Mouse (Mus musculus) neutrophil, adult 83 days (primary cell): ENCODE results near the gene Pofut1. TPM values are rescaled to one million over a fixed set of nuclear protein-coding genes. Genes with fewer than 3 reads are reported as not detected.

Experiments
- total RNA-seq, 2 experiments: library from RNA; stranded (reverse); gene quantifications; one replicate each; pipeline ENCODE4 v1.2.4; 2023

Gene Pofut1
- total RNA-seq = 10 to 100 TPM; 20.7 to 21.7 TPM

DNA sequence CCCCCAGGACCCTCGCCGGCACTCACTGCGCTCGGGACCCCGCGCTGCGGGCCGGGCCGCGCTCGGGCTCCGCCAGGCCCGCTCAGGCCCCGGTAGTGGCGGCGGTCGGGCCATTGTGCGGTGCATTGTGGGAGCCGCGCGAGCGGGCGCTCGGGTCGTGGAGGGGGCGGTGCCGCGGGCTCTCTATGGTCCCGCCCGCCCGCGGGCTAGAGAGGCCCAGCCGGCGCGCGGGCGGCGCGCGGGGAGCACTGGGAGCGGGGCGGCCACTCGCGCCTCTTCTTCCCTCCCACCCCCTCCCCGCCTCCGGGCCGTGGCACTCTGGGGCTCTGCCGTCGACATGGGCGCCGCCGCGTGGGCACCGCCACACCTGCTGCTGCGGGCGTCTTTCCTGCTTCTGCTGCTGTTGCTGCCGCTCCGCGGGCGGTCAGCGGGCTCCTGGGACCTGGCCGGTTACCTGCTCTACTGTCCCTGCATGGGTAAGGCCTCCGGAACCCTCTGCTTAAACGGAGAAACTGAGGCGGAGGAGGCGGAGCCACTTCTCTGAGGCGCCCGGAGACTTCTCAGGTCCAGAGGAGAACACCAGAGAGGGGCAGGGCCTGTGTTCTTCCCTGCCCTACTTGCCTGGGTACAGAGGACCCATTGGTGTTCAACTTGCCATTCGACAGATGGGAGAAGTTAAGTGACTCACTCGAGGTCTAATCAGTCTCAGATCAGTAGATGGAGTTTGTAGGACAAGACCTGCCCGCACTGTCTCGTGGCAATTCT, at the start of gene Pofut1, which contains the start of gene Plagl2:
TSS of gene Pofut1 (plus strand) at position 284 of the 765 bp plus-strand sequence.
TSS of gene Plagl2 (minus strand) at position 177 of the 765 bp plus-strand sequence.

DNA sequence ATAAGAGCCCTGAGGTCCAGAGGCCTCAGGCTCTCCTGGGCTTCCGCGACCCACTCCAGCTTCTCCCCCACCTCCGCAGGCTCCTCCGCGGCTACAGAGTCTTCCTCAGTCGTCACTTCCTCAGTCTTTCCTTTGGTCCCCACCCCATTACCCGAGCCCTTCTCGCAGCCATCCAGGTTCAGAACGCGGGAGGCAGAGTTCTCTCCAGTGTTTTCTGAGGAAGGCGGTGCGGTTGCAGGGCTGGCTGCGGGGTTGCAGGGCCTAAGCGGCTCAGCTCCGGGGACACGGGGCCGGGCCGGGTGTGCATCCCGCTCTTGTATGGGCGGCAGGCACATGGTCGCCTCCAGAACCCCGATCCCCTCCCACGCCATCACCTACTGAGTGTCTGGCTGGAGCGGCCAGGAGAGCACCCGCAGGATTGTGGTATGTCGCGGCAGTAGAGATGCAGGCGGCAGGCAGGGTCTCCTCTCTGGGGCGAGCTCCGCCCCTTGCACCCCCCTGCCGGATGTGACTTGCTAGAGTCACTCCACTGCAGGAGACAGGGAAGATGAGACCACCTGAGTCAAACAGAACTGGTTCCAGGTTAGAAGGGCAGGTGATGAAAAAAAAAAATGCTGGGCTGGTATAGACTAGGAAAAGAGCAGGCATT, 16.3 kb upstream of the Pofut1 start, which contains the start of gene Tspyl3:
TSS of gene Tspyl3 (minus strand) at position 496 of the 649 bp plus-strand sequence.

DNA sequence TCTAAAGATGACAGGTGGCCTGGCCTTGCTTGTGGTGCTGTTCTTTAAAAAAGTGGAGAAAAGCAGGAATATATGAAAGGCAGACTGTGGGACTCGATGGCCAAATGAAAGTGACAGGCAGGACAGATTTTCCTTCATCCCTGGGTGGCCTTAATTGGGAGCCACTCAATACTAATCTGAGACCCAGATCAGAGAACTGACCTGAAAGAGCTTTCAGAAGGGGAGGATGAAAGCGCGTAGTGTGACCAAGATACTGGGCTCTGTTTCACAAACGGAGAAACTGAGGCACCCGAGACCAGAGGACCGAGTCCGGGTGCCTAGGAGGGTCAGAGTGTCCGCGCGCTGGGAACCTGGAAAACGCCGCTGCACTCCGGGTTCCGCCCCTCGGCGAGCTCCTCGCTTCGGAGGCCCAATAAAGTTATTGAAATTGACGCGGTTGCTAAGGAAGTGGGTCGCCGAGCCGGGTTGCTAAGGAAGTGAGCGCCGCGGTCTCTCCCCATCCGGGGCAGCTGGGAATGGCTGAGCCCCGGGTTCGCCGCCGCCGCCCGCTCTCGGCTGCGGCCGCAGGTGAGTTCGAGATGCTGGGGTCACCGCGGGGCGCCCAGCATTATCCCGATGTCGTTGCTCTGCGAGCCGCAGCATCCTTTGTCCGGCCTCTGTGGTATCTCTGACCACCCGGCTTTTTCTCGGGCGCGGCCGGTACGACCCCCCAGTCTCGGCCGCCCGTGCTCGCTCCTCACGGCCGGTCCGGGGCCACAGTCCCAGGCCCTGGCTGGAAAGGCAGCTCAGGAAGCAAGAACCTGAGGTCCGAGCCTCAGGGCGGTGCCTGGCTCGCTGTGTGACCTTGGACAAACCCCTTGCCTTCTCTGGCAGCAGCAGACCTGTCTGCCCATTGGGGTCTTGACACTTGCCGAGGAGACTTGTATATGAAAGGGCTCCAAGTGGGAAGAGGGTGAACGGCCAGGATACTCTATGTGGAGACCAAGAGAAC, 49.9 kb downstream of the Pofut1 start, which contains the start of gene Kif3b:
TSS of gene Kif3b (plus strand) at position 476 of the 991 bp plus-strand sequence.

Other genes starting within 250 kb of the Pofut1 start
- 10 to 100 TPM; 14.9 to 16.5 TPM for gene Pdrg1, start 226.1 kb upstream of the Pofut1 start, total RNA-seq
- not detected for gene Xkr7, start 209.7 kb upstream of the Pofut1 start, total RNA-seq
- gene Ccm2l, start 175.6 kb upstream of the Pofut1 start, total RNA-seq = 1 to 10 TPM; 1.3 to 1.4 TPM
- 100 to 1,000 TPM; 205 to 228 TPM for gene Hck, start 133.1 kb upstream of the Pofut1 start, total RNA-seq
- gene Tm9sf4, start 80.2 kb upstream of the Pofut1 start, total RNA-seq = 10 to 100 TPM; 78.1 to 88.5 TPM
- 1 to 10 TPM; 5.0 to 5.7 TPM for gene Tspyl3, start 16.1 kb upstream of the Pofut1 start, total RNA-seq
- 10 to 100 TPM; 32.9 to 34.9 TPM for gene Plagl2, start 107 bp upstream of the Pofut1 start, total RNA-seq
- gene Kif3b, start 49.9 kb downstream of the Pofut1 start, total RNA-seq = 10 to 100 TPM; 31.3 to 35.4 TPM
- gene Asxl1, start 104.3 kb downstream of the Pofut1 start, total RNA-seq = 10 to 100 TPM; 78.3 to 86.8 TPM